Mouse (Mus musculus): Measurements from ENCODE around the gene Rnase1. TPM values are rescaled to one million over a fixed set of nuclear protein-coding genes. Genes with fewer than 3 reads are reported as not detected.

The Rnase1 gene
- polyA plus RNA-seq, 1 experiment from 2014 or later: 0.24 TPM

DNA sequence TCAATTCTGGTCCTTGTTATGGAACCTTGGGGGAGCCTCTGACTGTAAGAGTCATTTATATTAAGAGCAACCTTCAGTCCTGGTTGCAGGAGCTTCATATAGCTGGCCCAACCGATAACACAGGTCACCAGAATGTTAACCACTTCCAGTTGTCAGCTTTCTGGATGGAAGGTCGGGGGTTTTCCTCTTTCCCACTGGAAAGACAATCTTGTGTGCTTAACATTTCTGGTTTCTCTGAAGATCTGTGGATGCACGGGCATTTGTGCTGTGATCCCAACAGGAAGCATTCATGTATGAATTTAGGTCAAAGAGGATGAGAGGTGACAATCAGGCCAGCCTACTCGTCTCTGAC lies 17.0 kb downstream of the Rnase1 start:
- WGBS: 74% methylated on average over 4 of the region's 4 CpGs
- H3K4me1 ChIP-seq (ENCODE audit: control insufficient read depth, insufficient read depth, low read length): no peaks in the 10 kb centered on the region
- no peak overlapping the region for H3K9ac ChIP-seq (ENCODE audit: low read length)
- H3K27me3 ChIP-seq (ENCODE audit: control insufficient read depth, insufficient read depth, low read length): no peaks in the 10 kb centered on the region
- ATAC-seq (ENCODE audit: insufficient read depth, low FRiP score, low TSS enrichment) (no peak), DNase-seq (ENCODE audit: low spot score) (no peak)
- H3K9me3 ChIP-seq (ENCODE audit: control insufficient read depth, low read length): no peaks in the 10 kb centered on the region
- H3K27ac ChIP-seq (ENCODE audit: low read depth, low read length): no peak overlapping the region
- no peak overlapping the region for H3K4me2 ChIP-seq (ENCODE audit: low read depth)
- no peak overlapping the region for H3K4me3 ChIP-seq (ENCODE audit: low read depth, low read length)
- H3K36me3 ChIP-seq (ENCODE audit: control insufficient read depth, insufficient read depth, low read length): no peaks in the 10 kb centered on the region

DNA sequence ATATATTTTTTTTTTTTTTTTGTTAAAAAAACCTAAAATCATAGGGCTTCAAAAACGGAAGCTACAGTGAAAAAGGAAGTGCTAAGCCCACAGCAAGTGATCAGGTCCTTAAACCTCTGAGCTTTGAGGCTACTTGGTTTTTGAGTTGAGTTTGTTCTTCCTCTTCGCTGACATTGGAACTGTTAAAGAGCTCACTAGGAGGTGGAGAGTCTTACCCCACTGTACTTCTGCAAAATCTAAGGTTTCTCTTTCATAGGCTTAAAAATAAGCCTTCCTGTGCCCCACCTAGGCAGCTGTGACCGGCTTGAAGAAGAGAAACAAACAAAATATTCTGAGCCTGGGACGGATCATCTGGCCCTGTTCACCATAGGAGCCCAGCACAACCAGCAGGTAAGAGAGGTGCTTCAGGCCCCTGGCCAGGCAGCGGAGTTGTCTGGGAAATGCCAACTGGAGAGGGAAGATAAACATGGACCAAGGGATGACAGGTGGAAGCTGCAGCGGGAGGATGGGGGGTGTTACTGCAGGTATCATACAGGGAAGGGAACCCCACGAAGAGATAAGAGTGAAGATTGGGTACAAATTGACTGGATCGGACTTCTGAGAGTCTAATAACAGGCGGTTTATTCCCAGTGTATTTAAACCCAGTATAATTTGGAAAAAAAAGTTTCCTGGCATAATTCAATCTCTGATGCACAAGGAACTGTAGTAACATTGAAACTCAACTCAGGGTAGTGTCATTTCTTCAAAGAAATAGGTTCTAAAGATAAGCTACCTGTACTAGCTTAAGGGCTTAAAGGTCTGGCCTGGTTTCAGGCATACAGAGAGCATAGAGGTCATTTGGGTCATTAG lies 17.6 kb downstream of the Rnase1 start:
- no peak for ATAC-seq (ENCODE audit: insufficient read depth, low FRiP score, low TSS enrichment)
- WGBS: 88% methylated on average over 9 of the region's 9 CpGs

DNA sequence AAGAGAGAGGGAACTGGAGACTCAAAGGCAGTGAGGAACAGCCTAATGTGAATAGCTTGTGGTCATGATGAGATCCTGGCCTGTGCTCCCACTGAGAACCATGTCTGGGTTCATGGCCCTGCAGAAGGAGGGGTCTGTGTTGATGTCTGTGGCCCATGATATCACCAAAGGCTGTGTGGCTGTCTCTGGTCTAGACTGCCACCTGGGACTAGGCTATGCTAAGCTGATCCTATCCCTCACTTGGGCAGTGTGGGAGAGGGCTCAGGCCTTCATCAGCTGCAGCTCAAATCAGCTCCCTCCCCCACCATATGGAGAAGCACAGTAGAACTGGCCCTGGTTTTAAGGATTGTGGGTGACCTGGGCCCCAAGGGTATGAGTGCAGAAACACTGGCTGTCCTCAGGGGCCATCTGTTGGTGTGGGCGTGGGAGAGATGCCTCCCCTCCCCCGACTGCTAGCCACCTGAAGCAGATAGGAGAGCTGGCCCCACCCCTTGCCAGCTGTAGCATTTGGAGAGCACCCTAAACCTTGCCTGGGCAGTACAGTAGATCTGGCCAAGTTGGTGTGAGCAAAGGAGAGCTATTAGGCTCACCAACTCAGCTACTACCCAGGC lies 18.8 kb downstream of the Rnase1 start:
- Histone ChIP-seq H3K9me3 (ENCODE audit: control insufficient read depth, low read length) (no peaks in the 10 kb centered on the region), H3K27me3 (ENCODE audit: control insufficient read depth, insufficient read depth, low read length) (no peaks in the 10 kb centered on the region), H3K36me3 (ENCODE audit: control insufficient read depth, insufficient read depth, low read length) (no peaks in the 10 kb centered on the region), H3K4me2 (ENCODE audit: low read depth) (no peak overlapping the region), H3K9ac (ENCODE audit: low read length) (no peak overlapping the region), H3K27ac (ENCODE audit: low read depth, low read length) (no peak overlapping the region), H3K4me1 (ENCODE audit: control insufficient read depth, insufficient read depth, low read length) (no peaks in the 10 kb centered on the region), H3K4me3 (ENCODE audit: low read depth, low read length) (no peak overlapping the region)
- no peak for DNase-seq (ENCODE audit: low spot score)
- WGBS: 82% methylated on average over 2 of the region's 2 CpGs
- ATAC-seq (ENCODE audit: insufficient read depth, low FRiP score, low TSS enrichment): no peak

More for the DNA sequence above, 17.6 kb downstream of the Rnase1 start:
- Histone ChIP-seq H3K9me3 (ENCODE audit: control insufficient read depth, low read length) (no peaks in the 10 kb centered on the region), H3K27ac (ENCODE audit: low read depth, low read length) (no peak overlapping the region), H3K4me3 (ENCODE audit: low read depth, low read length) (no peak overlapping the region), H3K4me1 (ENCODE audit: control insufficient read depth, insufficient read depth, low read length) (no peaks in the 10 kb centered on the region), H3K27me3 (ENCODE audit: control insufficient read depth, insufficient read depth, low read length) (no peaks in the 10 kb centered on the region), H3K9ac (ENCODE audit: low read length) (no peak overlapping the region), H3K36me3 (ENCODE audit: control insufficient read depth, insufficient read depth, low read length) (no peaks in the 10 kb centered on the region), H3K4me2 (ENCODE audit: low read depth) (no peak overlapping the region)
- no peak for DNase-seq (ENCODE audit: low spot score)

GRCm38 (mm10) chr14:51125684-51126083 lies 20.9 kb downstream of the Rnase1 start:
- Histone ChIP-seq H3K36me3 (ENCODE audit: control insufficient read depth, insufficient read depth, low read length) (no peaks in the 10 kb centered on the region), H3K4me2 (ENCODE audit: low read depth) (no peak overlapping the region)

DNA sequence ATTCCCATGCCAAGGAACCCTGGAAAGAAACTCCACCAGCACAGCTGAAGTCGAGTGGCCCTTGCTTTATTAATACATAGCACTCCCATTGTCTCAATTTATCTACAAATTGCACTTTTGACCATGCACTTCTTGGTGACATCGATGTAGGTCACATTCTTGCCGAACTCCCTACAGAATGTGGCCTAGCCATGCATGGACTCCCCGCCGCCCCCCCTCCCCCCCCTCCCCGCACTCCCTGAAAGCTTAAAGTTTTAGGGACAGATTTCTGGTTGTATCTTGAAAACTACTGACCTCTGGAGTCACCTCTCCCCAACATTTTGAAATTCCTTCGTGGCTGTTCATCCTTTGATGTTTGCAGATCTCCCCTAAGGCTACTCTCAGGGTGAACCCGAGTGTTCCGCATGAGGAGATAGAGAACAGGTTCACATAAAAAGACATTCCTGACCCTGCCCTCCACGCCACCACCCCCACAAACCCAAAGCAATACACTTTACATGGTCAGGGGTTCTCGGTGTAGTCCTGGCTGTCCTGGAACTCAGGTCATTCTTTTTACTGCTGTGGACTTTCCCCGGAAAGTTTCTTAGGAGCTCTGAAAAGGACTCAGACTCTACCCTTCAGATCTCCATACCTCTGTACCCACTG lies 32.5 kb downstream of the Rnase1 start, which contains the start of gene Eddm3b:
Eddm3b (plus strand) TSS at position 511 of the 645 bp plus-strand sequence.
- H3K27ac ChIP-seq (ENCODE audit: low read depth, low read length): no peak within 1 kb of the TSS
- ATAC-seq (ENCODE audit: insufficient read depth, low FRiP score, low TSS enrichment) (no peak), DNase-seq (ENCODE audit: low spot score) (no peak)
- no peak within 1 kb of the TSS for H3K9ac ChIP-seq (ENCODE audit: low read length)
- no peaks in the 10 kb centered on the region for H3K27me3 ChIP-seq (ENCODE audit: control insufficient read depth, insufficient read depth, low read length)
- peaks cover 3% of the 10 kb centered on the region; the same call in 1 of the 2 replicates for H3K9me3 ChIP-seq (ENCODE audit: control insufficient read depth, low read length)
- no peak within 1 kb of the TSS for H3K4me3 ChIP-seq (ENCODE audit: low read depth, low read length)
- WGBS: 53% methylated on average over 12 of the region's 12 CpGs
- no peaks in the 10 kb centered on the region for H3K36me3 ChIP-seq (ENCODE audit: control insufficient read depth, insufficient read depth, low read length)
- no peaks in the 10 kb centered on the region for H3K4me1 ChIP-seq (ENCODE audit: control insufficient read depth, insufficient read depth, low read length)
- no peak within 1 kb of the TSS for H3K4me2 ChIP-seq (ENCODE audit: low read depth)

More at GRCm38 (mm10) chr14:51125684-51126083, 20.9 kb downstream of the Rnase1 start:
- H3K27me3 ChIP-seq (ENCODE audit: control insufficient read depth, insufficient read depth, low read length): no peaks in the 10 kb centered on the region
- H3K9ac ChIP-seq (ENCODE audit: low read length): no peak overlapping the region
- ATAC-seq (ENCODE audit: insufficient read depth, low FRiP score, low TSS enrichment) (no peak), DNase-seq (ENCODE audit: low spot score) (no peak)
- 82% methylated on average over 6 of the region's 6 CpGs for WGBS
- no peaks in the 10 kb centered on the region for H3K9me3 ChIP-seq (ENCODE audit: control insufficient read depth, low read length)
- H3K4me1 ChIP-seq (ENCODE audit: control insufficient read depth, insufficient read depth, low read length): no peaks in the 10 kb centered on the region
- H3K4me3 ChIP-seq (ENCODE audit: low read depth, low read length): no peak overlapping the region
- H3K27ac ChIP-seq (ENCODE audit: low read depth, low read length): no peak overlapping the region

- H3K9me3 ChIP-seq (ENCODE audit: control insufficient read depth, low read length): peaks cover 3% of the 10 kb centered on the region; the same call in 1 of the 2 replicates
- no peak for DNase-seq (ENCODE audit: low spot score)
- H3K9ac ChIP-seq (ENCODE audit: low read length): no peak overlapping the region
- H3K36me3 ChIP-seq (ENCODE audit: control insufficient read depth, insufficient read depth, low read length): no peaks in the 10 kb centered on the region
- no peak overlapping the region for H3K27ac ChIP-seq (ENCODE audit: low read depth, low read length)
- no peaks in the 10 kb centered on the region for H3K4me1 ChIP-seq (ENCODE audit: control insufficient read depth, insufficient read depth, low read length)
- H3K4me2 ChIP-seq (ENCODE audit: low read depth): no peak overlapping the region
- H3K27me3 ChIP-seq (ENCODE audit: control insufficient read depth, insufficient read depth, low read length): no peaks in the 10 kb centered on the region
- 41% methylated on average over 9 of the region's 9 CpGs for WGBS
- H3K4me3 ChIP-seq (ENCODE audit: low read depth, low read length): no peak overlapping the region
- no peak for ATAC-seq (ENCODE audit: insufficient read depth, low FRiP score, low TSS enrichment)
Measured at GRCm38 (mm10) chr14:51113476-51113875, 33.1 kb downstream of the Rnase1 start.

DNA sequence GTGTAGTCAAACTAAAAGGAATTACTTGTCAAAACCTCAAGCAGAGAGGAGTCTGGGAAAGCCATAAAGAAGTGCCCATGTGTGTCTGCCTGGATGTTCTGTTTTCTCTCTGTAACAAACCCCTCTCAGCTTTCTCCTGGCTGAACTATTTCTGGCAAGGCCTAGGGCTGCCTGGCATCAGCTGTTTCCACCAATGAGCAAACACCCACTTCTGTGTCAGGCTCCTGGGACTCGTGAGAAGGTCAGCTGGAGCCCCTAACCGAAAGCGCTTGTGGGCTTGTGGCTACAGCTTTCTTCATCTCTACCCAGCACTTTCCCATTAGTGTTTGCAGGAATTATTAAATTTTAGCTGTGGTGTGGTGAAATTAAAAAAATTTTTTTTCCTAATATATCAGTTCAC lies 34.6 kb downstream of the Rnase1 start:
- no peak for DNase-seq (ENCODE audit: low spot score)
- H3K9me3 ChIP-seq (ENCODE audit: control insufficient read depth, low read length): peaks cover 3% of the 10 kb centered on the region; the same call in 1 of the 2 replicates
- 76% methylated on average over 3 of the region's 3 CpGs for WGBS
- H3K36me3 ChIP-seq (ENCODE audit: control insufficient read depth, insufficient read depth, low read length): no peaks in the 10 kb centered on the region
- no peak overlapping the region for H3K4me2 ChIP-seq (ENCODE audit: low read depth)
- no peaks in the 10 kb centered on the region for H3K4me1 ChIP-seq (ENCODE audit: control insufficient read depth, insufficient read depth, low read length)
- H3K27ac ChIP-seq (ENCODE audit: low read depth, low read length): no peak overlapping the region
- no peaks in the 10 kb centered on the region for H3K27me3 ChIP-seq (ENCODE audit: control insufficient read depth, insufficient read depth, low read length)
- H3K4me3 ChIP-seq (ENCODE audit: low read depth, low read length): no peak overlapping the region
- H3K9ac ChIP-seq (ENCODE audit: low read length): no peak overlapping the region
- ATAC-seq (ENCODE audit: insufficient read depth, low FRiP score, low TSS enrichment): no peak

GRCm38 (mm10) chr14:51106449-51106967 lies 40.1 kb downstream of the Rnase1 start:
- peaks cover 3% of the 10 kb centered on the region; the same call in 1 of the 2 replicates for H3K9me3 ChIP-seq (ENCODE audit: control insufficient read depth, low read length)
- no peaks in the 10 kb centered on the region for H3K36me3 ChIP-seq (ENCODE audit: control insufficient read depth, insufficient read depth, low read length)
- no peak overlapping the region for H3K4me3 ChIP-seq (ENCODE audit: low read depth, low read length)
- no peak overlapping the region for H3K9ac ChIP-seq (ENCODE audit: low read length)
- no peak overlapping the region for H3K27ac ChIP-seq (ENCODE audit: low read depth, low read length)
- no peaks in the 10 kb centered on the region for H3K27me3 ChIP-seq (ENCODE audit: control insufficient read depth, insufficient read depth, low read length)
- no peak overlapping the region for H3K4me2 ChIP-seq (ENCODE audit: low read depth)
- DNase-seq (ENCODE audit: low spot score) (no peak), ATAC-seq (ENCODE audit: insufficient read depth, low FRiP score, low TSS enrichment) (no peak)
- H3K4me1 ChIP-seq (ENCODE audit: control insufficient read depth, insufficient read depth, low read length): no peaks in the 10 kb centered on the region

Measured in neural tube, embryonic 11.5 days (tissue).